Mouse (Mus musculus): Measurements from ENCODE around the gene Appl2.

The Appl2 gene

GRCm38 (mm10) chr10:83631775-83632174 is 16.8 kb downstream of the Appl2 start:
- DNase-seq (ENCODE audit: low read depth, low spot score): no peak

- no peak for DNase-seq (ENCODE audit: low read depth, low spot score)
Measured at GRCm38 (mm10) chr10:83630899-83631298, 17.6 kb downstream of the Appl2 start.

GRCm38 (mm10) chr10:83629878-83630277 is 18.7 kb downstream of the Appl2 start:
- no peak for DNase-seq (ENCODE audit: low read depth, low spot score)

GRCm38 (mm10) chr10:83629190-83629781 is 19.3 kb downstream of the Appl2 start:
- DNase-seq (ENCODE audit: low read depth, low spot score): no peak

GRCm38 (mm10) chr10:83628241-83628640 is 20.3 kb downstream of the Appl2 start:
- DNase-seq (ENCODE audit: low read depth, low spot score): no peak

GRCm38 (mm10) chr10:83627113-83627687 is 21.3 kb downstream of the Appl2 start:
- DNase-seq (ENCODE audit: low read depth, low spot score): no peak

- DNase-seq (ENCODE audit: low read depth, low spot score): no peak
Measured at GRCm38 (mm10) chr10:83624841-83625240, 23.7 kb downstream of the Appl2 start.

- DNase-seq (ENCODE audit: low read depth, low spot score): no peak
Measured at GRCm38 (mm10) chr10:83624065-83624464, 24.5 kb downstream of the Appl2 start.

GRCm38 (mm10) chr10:83620350-83621055 is 28.0 kb downstream of the Appl2 start:
- no peak for DNase-seq (ENCODE audit: low read depth, low spot score)

- no peak for DNase-seq (ENCODE audit: low read depth, low spot score)
Measured at GRCm38 (mm10) chr10:83618819-83619440, 29.6 kb downstream of the Appl2 start.

- peak; percentile 55 for DNase-seq (ENCODE audit: low read depth, low spot score)
Measured at GRCm38 (mm10) chr10:83617366-83617765, 31.2 kb downstream of the Appl2 start.

- DNase-seq (ENCODE audit: low read depth, low spot score): no peak
Measured at GRCm38 (mm10) chr10:83612648-83613215, 35.8 kb downstream of the Appl2 start.

- no peak for DNase-seq (ENCODE audit: low read depth, low spot score)
Measured at GRCm38 (mm10) chr10:83611863-83612262, 36.7 kb downstream of the Appl2 start.

- DNase-seq (ENCODE audit: low read depth, low spot score): no peak
Measured at GRCm38 (mm10) chr10:83610518-83610917, 38.0 kb downstream of the Appl2 start.

- DNase-seq (ENCODE audit: low read depth, low spot score): no peak
Measured at GRCm38 (mm10) chr10:83608596-83608995, 39.9 kb downstream of the Appl2 start.

- DNase-seq (ENCODE audit: low read depth, low spot score): no peak
Measured at GRCm38 (mm10) chr10:83607111-83607510, 41.4 kb downstream of the Appl2 start.

GRCm38 (mm10) chr10:83605637-83606183 is 42.8 kb downstream of the Appl2 start:
- DNase-seq (ENCODE audit: low read depth, low spot score): no peak

GRCm38 (mm10) chr10:83603956-83604564 is 44.5 kb downstream of the Appl2 start:
- DNase-seq (ENCODE audit: low read depth, low spot score): no peak

- no peak for DNase-seq (ENCODE audit: low read depth, low spot score)
Measured at GRCm38 (mm10) chr10:83600650-83601049, 47.9 kb downstream of the Appl2 start.

GRCm38 (mm10) chr10:83594526-83594925 is 54.0 kb downstream of the Appl2 start:
- no peak for DNase-seq (ENCODE audit: low read depth, low spot score)

GRCm38 (mm10) chr10:83592616-83593015 is 55.9 kb downstream of the Appl2 start:
- no peak for DNase-seq (ENCODE audit: low read depth, low spot score)
